Mouse (Mus musculus) hematopoietic stem cell, adult 5-6 weeks (primary cell): ENCODE measurements around the gene Kcnj6. TPM values are rescaled to one million over a fixed set of nuclear protein-coding genes. Genes with fewer than 3 reads are reported as not detected.
"Not testable (repeated sequence)": the region's sequence is repeated elsewhere in the genome, so short reads cannot be mapped to it uniquely, and the experiment has no call there.

Experiments
- ATAC-seq, 2 experiments: fragments of 125-278 bp in 1 of 2; replicated peaks in 1 of 2; 2 replicates each; pipeline ENCODE4 v1.8.0; 2016 to 2017; ENCODE audit warnings: inconsistent platforms in 2 of 2, mild to moderate bottlenecking in 2 of 2, moderate number of reproducible peaks in 2 of 2, low read depth in 1 of 2, moderate TSS enrichment in 1 of 2; ENCODE audit not compliant: low FRiP score in 2 of 2, poor library complexity in 2 of 2, severe bottlenecking in 2 of 2, insufficient read depth in 1 of 2, low TSS enrichment in 1 of 2
- total RNA-seq: library from RNA; stranded (forward); fragments of 172-1452, 232-1000 nt; gene quantifications from 2 replicates; pipeline ENCODE4 v1.2.3, GENCODE M21; 2017

The Kcnj6 gene
- total RNA-seq, 1 experiment from 2014 or later = not detected

- ATAC-seq = no peak
Measured at GRCm38 (mm10) chr16:94821610-94822009, 175.9 kb downstream of the Kcnj6 start.

GRCm38 (mm10) chr16:94816391-94816790 is 181.1 kb downstream of the Kcnj6 start:
- peak; percentile 75 to 78 for ATAC-seq

- ATAC-seq = no peak
Measured at GRCm38 (mm10) chr16:94815891-94816290, 181.6 kb downstream of the Kcnj6 start.

GRCm38 (mm10) chr16:94809286-94809685 is 188.2 kb downstream of the Kcnj6 start:
- ATAC-seq = not testable (repeated sequence)

GRCm38 (mm10) chr16:94798241-94798640 is 199.3 kb downstream of the Kcnj6 start:
- no peak for ATAC-seq

- no peak for ATAC-seq
Measured at GRCm38 (mm10) chr16:94797366-94797765, 200.1 kb downstream of the Kcnj6 start.

GRCm38 (mm10) chr16:94793041-94793440 is 204.5 kb downstream of the Kcnj6 start:
- ATAC-seq = peak in 1 of 2 experiments; percentile 22; a peak in 1 of 4 replicates

- ATAC-seq = peak; percentile 64 to 80
Measured at GRCm38 (mm10) chr16:94789958-94790357, 207.5 kb downstream of the Kcnj6 start.

GRCm38 (mm10) chr16:94788716-94789115 is 208.8 kb downstream of the Kcnj6 start:
- no peak for ATAC-seq

GRCm38 (mm10) chr16:94788165-94788564 is 209.3 kb downstream of the Kcnj6 start:
- ATAC-seq = peak in 1 of 2 experiments; percentile 33; a peak in 1 of 4 replicates

- ATAC-seq = no peak
Measured at GRCm38 (mm10) chr16:94785873-94786272, 211.6 kb downstream of the Kcnj6 start.

- ATAC-seq = no peak
Measured at GRCm38 (mm10) chr16:94783696-94784095, 213.8 kb downstream of the Kcnj6 start.

GRCm38 (mm10) chr16:94782110-94782946 is 215.2 kb downstream of the Kcnj6 start:
- ATAC-seq = no peak

- ATAC-seq = peak in 1 of 2 experiments; percentile 22; a peak in 2 of 4 replicates
Measured at GRCm38 (mm10) chr16:94773928-94774327, 223.6 kb downstream of the Kcnj6 start.

GRCm38 (mm10) chr16:94767606-94768005 is 229.9 kb downstream of the Kcnj6 start:
- no peak for ATAC-seq

GRCm38 (mm10) chr16:94765129-94765528 is 232.4 kb downstream of the Kcnj6 start:
- ATAC-seq = no peak

GRCm38 (mm10) chr16:94760732-94761131 is 236.8 kb downstream of the Kcnj6 start:
- ATAC-seq = no peak; a peak in 1 of 4 replicates

GRCm38 (mm10) chr16:94759761-94760160 is 237.7 kb downstream of the Kcnj6 start:
- ATAC-seq = no peak

GRCm38 (mm10) chr16:94758606-94759005 is 238.9 kb downstream of the Kcnj6 start:
- no peak for ATAC-seq
